Mouse (Mus musculus) forebrain, embryonic 13.5 days (tissue): ENCODE measurements around the gene Etnk2. TPM values are rescaled to one million over a fixed set of nuclear protein-coding genes. Genes with fewer than 3 reads are reported as not detected.

Experiments
- ATAC-seq: fragments of 200-750 bp; cut with Nextera tagmentation; 2 replicates; pipeline ENCODE4 v1.8.0; 2017
- H3K27ac ChIP-seq: fragments of 300-500 bp; sonication (generic); 2 replicates; pipeline ENCODE4 v1.5.1; 2015; ENCODE audit warnings: inconsistent platforms, mild to moderate bottlenecking, moderate library complexity
- H3K27me3 ChIP-seq: fragments of 300-500 bp; sonication (generic); 2 replicates; pipeline ENCODE4 v1.6.1; 2015; ENCODE audit warnings: mild to moderate bottlenecking, inconsistent platforms
- H3K36me3 ChIP-seq: fragments of 300-500 bp; sonication (generic); 2 replicates; pipeline ENCODE4 v1.6.1; 2015; ENCODE audit warnings: mild to moderate bottlenecking, inconsistent platforms; ENCODE audit not compliant: poor library complexity, severe bottlenecking
- H3K4me1 ChIP-seq: fragments of 300-500 bp; sonication (generic); 2 replicates; pipeline ENCODE4 v1.6.1; 2015; ENCODE audit warnings: inconsistent platforms
- H3K4me2 ChIP-seq: fragments of 300-500 bp; sonication (generic); 2 replicates; pipeline ENCODE4 v1.6.1; 2015; ENCODE audit warnings: inconsistent platforms, mild to moderate bottlenecking, moderate library complexity
- H3K4me3 ChIP-seq: fragments of 300-500 bp; sonication (generic); 2 replicates; pipeline ENCODE4 v1.5.1; 2015; ENCODE audit warnings: mild to moderate bottlenecking, inconsistent platforms
- H3K9ac ChIP-seq: fragments of 300-500 bp; sonication (generic); 2 replicates; pipeline ENCODE4 v1.6.1; 2015; ENCODE audit warnings: mild to moderate bottlenecking, inconsistent platforms
- H3K9me3 ChIP-seq: fragments of 300-500 bp; sonication (generic); replicated peaks from 2 replicates; pipeline ENCODE4 v1.6.1; 2016; ENCODE audit warnings: inconsistent platforms
- WGBS: fragments of 180-500 bp; shearing (Covaris S2); methylation state at CpG from one replicate; pipeline ENCODE4 v1.1.7; 2015; 5-methylcytosine and 5-hydroxymethylcytosine counted together
- polyA plus RNA-seq: library from polyadenylated mRNA; unstranded; fragments of >200 nt; fragmentation: Nextera tagmentation; extraction: Ambion mirVana; gene quantifications from 2 replicates; pipeline ENCODE4 v1.2.1, GENCODE M21; 2015

Gene Etnk2
- polyA plus RNA-seq, 1 experiment from 2014 or later = 2.9 TPM

- WGBS = 76% methylated on average over 8 of the region's 8 CpGs
- no peaks in the 10 kb centered on the region for H3K9me3 ChIP-seq
- no peak overlapping the region for H3K9ac ChIP-seq
Observed at GRCm38 (mm10) chr1:133372113-133372512, 8.7 kb downstream of the Etnk2 start.

DNA sequence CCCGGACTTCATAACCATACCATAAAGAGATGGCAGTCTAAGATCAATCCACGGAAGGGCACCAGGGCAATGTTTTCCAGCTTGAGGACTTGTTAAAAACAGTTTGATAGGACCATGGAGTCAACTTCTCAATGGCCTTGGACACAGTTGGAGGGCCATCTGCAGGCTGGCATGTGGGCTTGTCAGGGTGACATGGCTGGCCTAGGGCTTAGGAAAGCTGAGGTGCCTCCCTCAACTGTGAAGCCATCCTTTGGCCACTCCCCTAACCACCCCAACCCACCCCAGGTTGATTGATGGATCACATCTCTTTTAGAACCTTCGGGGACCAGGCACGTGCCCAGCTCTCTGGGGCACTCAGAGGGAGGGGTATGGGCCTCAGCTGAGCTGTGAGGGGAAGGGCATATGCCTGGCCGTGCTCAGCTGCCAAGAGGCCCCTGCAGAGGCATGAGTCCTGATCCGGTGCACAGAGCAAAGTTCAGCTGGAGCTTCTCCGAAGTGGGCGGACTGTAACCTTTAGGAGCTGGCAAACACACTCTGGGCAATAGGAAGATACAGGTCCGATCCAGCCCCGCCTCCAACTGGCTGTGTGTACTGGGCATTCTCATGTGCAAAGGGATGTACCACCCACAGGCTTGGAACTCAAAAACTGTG, 12.4 kb downstream of the Etnk2 start:
- 76% methylated on average over 10 of the region's 10 CpGs for WGBS
- no peak for ATAC-seq
- Histone ChIP-seq H3K27me3 (no peaks in the 10 kb centered on the region), H3K4me2 (no peak overlapping the region), H3K4me1 (peaks cover 4% of the 10 kb centered on the region), H3K27ac (no peak overlapping the region), H3K9me3 (no peaks in the 10 kb centered on the region), H3K9ac (no peak overlapping the region), H3K4me3 (no peak overlapping the region), H3K36me3 (no peaks in the 10 kb centered on the region)

More at GRCm38 (mm10) chr1:133372113-133372512, 8.7 kb downstream of the Etnk2 start:
- Histone ChIP-seq H3K27ac (no peak overlapping the region), H3K4me3 (no peak overlapping the region), H3K36me3 (no peaks in the 10 kb centered on the region), H3K27me3 (no peaks in the 10 kb centered on the region), H3K4me1 (peaks cover 12% of the 10 kb centered on the region), H3K4me2 (no peak overlapping the region)
- no peak for ATAC-seq

- ATAC-seq = no peak
- Histone ChIP-seq H3K36me3 (0 out of 2 replicates have a peak, but pooled peaks cover under 1% of the 10 kb centered on the region), H3K4me1 (peaks cover 7% of the 10 kb centered on the region), H3K27ac (no peak overlapping the region), H3K9me3 (no peaks in the 10 kb centered on the region), H3K9ac (no peak overlapping the region), H3K4me3 (no peak overlapping the region), H3K4me2 (no peak overlapping the region), H3K27me3 (no peaks in the 10 kb centered on the region)
- WGBS = 91% methylated on average over 5 of the region's 5 CpGs
Observed at GRCm38 (mm10) chr1:133377547-133377946, 14.2 kb downstream of the Etnk2 start.

DNA sequence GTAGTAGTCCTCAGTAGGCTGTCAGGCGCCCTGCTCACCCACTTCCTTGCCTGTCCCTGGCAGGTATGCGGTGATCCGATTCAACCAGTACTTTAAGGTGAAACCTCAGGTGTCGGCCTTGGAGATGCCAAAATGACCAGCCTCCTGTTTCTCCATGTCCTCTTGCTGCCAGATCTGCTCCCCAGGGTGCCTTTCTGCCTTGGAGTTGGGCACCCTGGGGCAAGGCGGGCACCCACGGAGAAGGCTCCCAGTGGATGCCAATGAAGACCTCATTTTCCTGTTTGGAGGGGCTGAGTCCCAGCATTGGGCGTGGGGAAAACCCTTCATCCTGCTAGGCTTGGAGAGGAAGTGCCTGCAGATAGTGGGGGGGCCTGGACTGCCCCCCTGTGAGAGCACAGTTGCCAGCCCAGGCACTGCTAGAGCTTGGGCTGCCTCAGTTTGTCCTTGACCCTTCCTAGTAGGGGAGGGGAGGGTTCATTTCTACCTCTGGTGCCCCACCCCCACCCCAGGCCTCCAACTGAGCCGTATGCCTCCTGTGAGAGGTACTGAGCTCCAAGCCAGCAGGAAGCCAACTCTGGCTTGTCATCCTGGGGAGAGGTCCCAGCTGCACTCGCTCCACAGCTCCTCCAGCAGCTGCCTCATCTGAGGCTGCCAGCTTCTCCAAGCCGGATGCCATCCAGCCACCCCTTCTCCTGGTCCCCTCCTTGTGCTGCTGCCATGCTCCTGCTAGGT, 16.0 kb downstream of the Etnk2 start:
- Histone ChIP-seq H3K9me3 (no peaks in the 10 kb centered on the region), H3K36me3 (peaks cover 18% of the 10 kb centered on the region; the same call in 1 of the 2 replicates), H3K4me3 (no peak overlapping the region), H3K4me1 (peaks cover 8% of the 10 kb centered on the region), H3K4me2 (no peak overlapping the region), H3K27me3 (no peaks in the 10 kb centered on the region), H3K9ac (no peak overlapping the region), H3K27ac (no peak overlapping the region)
- WGBS = 67% methylated on average over 10 of the region's 10 CpGs
- ATAC-seq = no peak

- Histone ChIP-seq H3K27ac (no peak overlapping the region), H3K4me2 (no peak overlapping the region), H3K4me3 (no peak overlapping the region), H3K36me3 (peaks cover 23% of the 10 kb centered on the region), H3K9ac (no peak overlapping the region), H3K27me3 (no peaks in the 10 kb centered on the region), H3K9me3 (no peaks in the 10 kb centered on the region), H3K4me1 (peaks cover 8% of the 10 kb centered on the region)
- ATAC-seq = no peak
- WGBS = 77% methylated on average over 3 of the region's 3 CpGs
Observed at GRCm38 (mm10) chr1:133379986-133380320, 16.6 kb downstream of the Etnk2 start.

DNA sequence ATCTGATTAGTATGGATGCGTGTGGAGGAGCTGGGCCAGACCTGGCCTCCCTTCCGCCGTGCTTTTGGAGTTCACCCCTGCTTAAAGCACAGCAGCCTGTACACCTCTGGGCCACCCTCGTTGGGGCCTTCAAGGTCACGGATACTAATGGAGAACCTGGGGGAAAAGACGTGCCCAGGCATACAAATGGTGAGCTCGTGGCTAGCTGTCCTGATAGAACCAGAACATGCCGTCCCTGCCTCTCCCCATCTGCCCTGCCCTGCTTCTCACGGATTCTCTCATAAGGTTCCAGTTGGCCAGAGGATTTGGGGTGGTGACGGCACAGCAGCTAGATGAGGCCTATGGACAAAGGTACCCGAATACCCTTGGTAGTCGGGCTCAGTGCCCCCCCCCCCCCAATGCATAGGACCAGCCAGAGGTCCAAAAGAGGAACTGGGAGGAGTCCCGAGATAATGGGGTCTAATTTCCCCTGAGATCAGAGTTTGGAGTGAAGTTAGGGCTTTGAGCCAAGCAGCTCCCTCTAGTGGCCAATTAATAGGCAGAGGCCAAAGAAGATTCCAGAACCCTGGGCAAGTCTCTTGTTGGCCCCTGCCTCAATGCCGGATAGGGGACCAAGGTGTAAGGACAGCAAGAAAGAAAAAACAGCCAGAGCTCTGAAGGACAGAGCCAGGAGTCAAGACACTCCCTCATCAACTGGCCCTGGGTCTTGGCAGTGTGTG, 17.1 kb downstream of the Etnk2 start:
- Histone ChIP-seq H3K4me1 (peaks cover 9% of the 10 kb centered on the region), H3K9me3 (no peaks in the 10 kb centered on the region), H3K36me3 (peaks cover 27% of the 10 kb centered on the region), H3K9ac (no peak overlapping the region), H3K27ac (no peak overlapping the region), H3K27me3 (no peaks in the 10 kb centered on the region), H3K4me2 (no peak overlapping the region), H3K4me3 (no peak overlapping the region)
- 76% methylated on average over 14 of the region's 14 CpGs for WGBS
- ATAC-seq = no peak

GRCm38 (mm10) chr1:133382008-133382407, 18.6 kb downstream of the Etnk2 start:
- no peak overlapping the region for H3K27ac ChIP-seq
- no peak overlapping the region for H3K4me2 ChIP-seq
- ATAC-seq = peak; percentile 50; the same call in 1 of the 2 replicates
- no peaks in the 10 kb centered on the region for H3K9me3 ChIP-seq
- 9% methylated on average over 9 of the region's 9 CpGs for WGBS
- no peak overlapping the region for H3K4me3 ChIP-seq
- H3K9ac ChIP-seq = no peak overlapping the region
- peaks cover 23% of the 10 kb centered on the region for H3K4me1 ChIP-seq
- H3K36me3 ChIP-seq = peaks cover 32% of the 10 kb centered on the region
- 0 out of 2 replicates have a peak, but pooled peaks cover 4% of the 10 kb centered on the region for H3K27me3 ChIP-seq

- WGBS = 62% methylated on average over 12 of the region's 12 CpGs
- H3K4me1 ChIP-seq = peaks cover 23% of the 10 kb centered on the region
- no peak overlapping the region for H3K4me2 ChIP-seq
- no peaks in the 10 kb centered on the region for H3K9me3 ChIP-seq
- 0 out of 2 replicates have a peak overlapping the region, but pooled peaks have one; percentile 21 for H3K9ac ChIP-seq
- ATAC-seq = no peak
- H3K27ac ChIP-seq = 0 out of 2 replicates have a peak overlapping the region, but pooled peaks have one; percentile 10
- peaks cover 37% of the 10 kb centered on the region for H3K36me3 ChIP-seq
- 0 out of 2 replicates have a peak, but pooled peaks cover 6% of the 10 kb centered on the region for H3K27me3 ChIP-seq
- H3K4me3 ChIP-seq = no peak overlapping the region
Observed at GRCm38 (mm10) chr1:133382552-133383155, 19.3 kb downstream of the Etnk2 start.

DNA sequence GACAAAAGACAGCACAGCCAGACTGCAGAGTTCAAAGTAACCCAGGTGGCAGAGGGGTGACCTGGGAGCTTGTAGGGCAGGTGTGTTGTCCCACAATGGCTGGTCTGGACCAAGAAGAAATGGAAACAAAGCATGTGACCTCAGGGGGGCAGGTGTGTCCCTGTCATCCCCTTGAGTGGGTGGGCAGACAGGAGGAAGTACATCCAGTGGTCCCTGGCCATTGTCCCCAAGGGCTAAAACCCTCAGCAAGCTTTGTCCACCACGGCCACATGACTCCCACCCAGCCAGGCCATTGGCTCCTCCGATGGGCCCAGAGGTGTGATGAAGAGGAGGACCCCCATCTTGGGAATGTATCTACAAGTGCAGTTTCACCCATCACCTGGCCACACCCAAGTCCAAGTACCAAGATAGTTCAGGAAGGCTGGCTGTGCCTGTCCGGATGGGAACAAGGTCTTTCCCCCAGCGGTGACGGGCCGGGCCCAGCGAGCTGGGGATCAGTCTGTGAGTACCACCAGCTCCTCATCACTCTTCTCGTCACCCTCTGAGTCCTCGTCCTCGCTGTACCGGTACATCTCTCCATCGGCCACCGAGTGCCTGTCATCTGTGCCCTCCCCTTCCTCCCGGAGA, 19.9 kb downstream of the Etnk2 start:
- H3K4me1 ChIP-seq = peaks cover 23% of the 10 kb centered on the region

DNA sequence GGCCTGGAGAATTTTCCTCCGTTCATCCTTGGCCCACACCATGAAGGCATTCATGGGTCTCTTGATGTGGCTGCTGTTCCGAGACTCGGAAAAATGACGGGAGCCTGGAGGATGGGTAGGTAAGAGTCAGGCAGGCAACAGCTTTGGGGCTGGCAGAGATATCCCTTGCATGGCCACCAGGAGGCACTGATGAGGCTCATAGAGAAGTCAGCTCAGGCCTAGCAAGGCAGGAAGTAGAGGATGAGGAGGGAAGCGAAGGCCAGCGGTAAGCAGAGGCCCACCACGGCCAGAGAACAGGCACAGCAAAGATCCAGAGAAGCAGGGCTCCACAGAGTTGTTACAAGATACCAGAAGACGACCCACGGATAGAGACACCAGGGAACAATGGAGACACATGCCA, 22.1 kb downstream of the Etnk2 start:
- Histone ChIP-seq H3K4me3 (peak overlapping the region; percentile 11; the same call in 1 of the 2 replicates), H3K27ac (0 out of 2 replicates have a peak overlapping the region, but pooled peaks have one; percentile 14), H3K9ac (peak overlapping the region; percentile 7), H3K4me1 (peaks cover 20% of the 10 kb centered on the region), H3K36me3 (peaks cover 56% of the 10 kb centered on the region), H3K4me2 (peak overlapping the region; percentile 39), H3K9me3 (no peaks in the 10 kb centered on the region), H3K27me3 (0 out of 2 replicates have a peak, but pooled peaks cover 6% of the 10 kb centered on the region)
- WGBS = 20% methylated on average over 9 of the region's 9 CpGs
- peak; percentile 57 for ATAC-seq

More for the DNA sequence above, 19.9 kb downstream of the Etnk2 start:
- Histone ChIP-seq H3K27ac (no peak overlapping the region), H3K9ac (0 out of 2 replicates have a peak overlapping the region, but pooled peaks have one; percentile 21), H3K27me3 (0 out of 2 replicates have a peak, but pooled peaks cover 6% of the 10 kb centered on the region), H3K4me3 (no peak overlapping the region), H3K4me2 (no peak overlapping the region), H3K36me3 (peaks cover 42% of the 10 kb centered on the region), H3K9me3 (no peaks in the 10 kb centered on the region)
- WGBS = 92% methylated on average over 14 of the region's 14 CpGs
- no peak for ATAC-seq

GRCm38 (mm10) chr1:133386209-133386608, 22.8 kb downstream of the Etnk2 start:
- peaks cover 19% of the 10 kb centered on the region for H3K4me1 ChIP-seq
- H3K9ac ChIP-seq = peak overlapping the region; percentile 7; the same call in 1 of the 2 replicates
- 0 out of 2 replicates have a peak, but pooled peaks cover 6% of the 10 kb centered on the region for H3K27me3 ChIP-seq
- H3K4me2 ChIP-seq = no peak overlapping the region; the same call in 1 of the 2 replicates
- ATAC-seq = no peak
- WGBS = 22% methylated on average over 11 of the region's 11 CpGs
- H3K4me3 ChIP-seq = no peak overlapping the region
- H3K27ac ChIP-seq = 0 out of 2 replicates have a peak overlapping the region, but pooled peaks have one; percentile 14
- peaks cover 63% of the 10 kb centered on the region for H3K36me3 ChIP-seq
- no peaks in the 10 kb centered on the region for H3K9me3 ChIP-seq
